Mouse (Mus musculus): ENCODE data around the gene Nutf2.

- TF ChIP-seq CTCF (IDR thresholded peaks at IDR 0.05; ENCODE audit: low read depth, low read length) (no peak), GATA1 (IDR thresholded peaks at IDR 0.05; ENCODE audit: borderline replicate concordance, low read length) (no peak), TAL1 (conservative IDR thresholded peaks at IDR 0.05; ENCODE audit: low read depth, low read length) (peak; percentile 90), GATA2 (IDR thresholded peaks at IDR 0.05; ENCODE audit: borderline replicate concordance, low read depth, low read length) (no peak), POLR2AphosphoS5 (IDR thresholded peaks at IDR 0.05; ENCODE audit: insufficient replicate concordance, low read depth, low read length) (no peak)
Observed at GRCm38 (mm10) chr8:105859314-105859713, 1.1 kb upstream of the Nutf2 start.

All from G1E (cell line).